Mouse (Mus musculus) cortical plate, adult 2 months (tissue): ENCODE data around the gene Fbxl17.

Source experiments
- CTCF ChIP-seq: fragments of 200-500 bp; IDR thresholded peaks from 2 replicates; pipeline ENCODE4 v1.5.1; 2011; ENCODE audit warnings: mild to moderate bottlenecking, control low read depth, low read length; ENCODE audit not compliant: insufficient read depth; ENCODE audit errors: extremely low read depth
- POLR2A ChIP-seq: fragments of 200-500 bp; IDR thresholded peaks from 2 replicates; pipeline ENCODE4 v1.6.1; 2011; ENCODE audit warnings: mild to moderate bottlenecking, low read length, control low read depth; ENCODE audit not compliant: insufficient read depth; ENCODE audit errors: extremely low read depth

GRCm38 (mm10) chr17:63107515-63107914 lies 392.3 kb downstream of the Fbxl17 start:
- TF ChIP-seq CTCF = no peak
- TF ChIP-seq POLR2A = no peak
